Mouse (Mus musculus): ENCODE results near the gene Clcn2. TPM values are rescaled to one million over a fixed set of nuclear protein-coding genes. Genes with fewer than 3 reads are reported as not detected.

Clcn2 gene
- 16.3 and 20.1 TPM in 2 replicates for polyA plus RNA-seq (2015; fragmentation: Nextera tagmentation; extraction: Ambion mirVana)

GRCm38 (mm10) chr16:20717181-20717977, at the start of gene Clcn2, which contains the start of gene Polr2h:
Clcn2 (minus strand) TSS chr16:20717746.
Polr2h (plus strand) TSS chr16:20717665.
- WGBS = under 1% methylated on average over 61 of the region's 62 CpGs
- peaks cover 42% of the 10 kb centered on the region for H3K36me3 ChIP-seq
- no peaks in the 10 kb centered on the region for H3K27me3 ChIP-seq

GRCm38 (mm10) chr16:20765244-20765643, 47.7 kb upstream of the Clcn2 start:
- Histone ChIP-seq H3K9ac (no peak overlapping the region), H3K4me2 (no peak overlapping the region), H3K4me1 (no peaks in the 10 kb centered on the region), H3K36me3 (no peaks in the 10 kb centered on the region), H3K27ac (no peak overlapping the region), H3K4me3 (replicated peaks) (no peak overlapping the region), H3K27me3 (no peaks in the 10 kb centered on the region), H3K9me3 (replicated peaks) (no peaks in the 10 kb centered on the region)
- ATAC-seq (replicated peaks; ENCODE audit: low FRiP score) = no peak
- 47% methylated on average over 9 of the region's 9 CpGs for WGBS

More at GRCm38 (mm10) chr16:20717181-20717977, at the start of gene Clcn2, which contains the start of gene Polr2h:
- peak within 1 kb of the TSS; percentile 99 for H3K27ac ChIP-seq
- peaks cover 42% of the 10 kb centered on the region for H3K4me1 ChIP-seq
- peak within 1 kb of the TSS; percentile 77 for H3K9ac ChIP-seq
- peak within 1 kb of the TSS; percentile 85 for H3K4me2 ChIP-seq
- no peaks in the 10 kb centered on the region for H3K9me3 ChIP-seq (replicated peaks)
- ATAC-seq (replicated peaks; ENCODE audit: low FRiP score) = peak; percentile 82
- H3K4me3 ChIP-seq (replicated peaks) = peak within 1 kb of the TSS; percentile 76

GRCm38 (mm10) chr16:20761681-20762080, 44.1 kb upstream of the Clcn2 start:
- Histone ChIP-seq H3K9ac (no peak overlapping the region), H3K4me3 (replicated peaks) (no peak overlapping the region), H3K27me3 (no peaks in the 10 kb centered on the region), H3K4me1 (no peaks in the 10 kb centered on the region), H3K27ac (no peak overlapping the region), H3K4me2 (no peak overlapping the region), H3K36me3 (no peaks in the 10 kb centered on the region), H3K9me3 (replicated peaks) (no peaks in the 10 kb centered on the region)
- ATAC-seq (replicated peaks; ENCODE audit: low FRiP score) = no peak
- 9% methylated on average over 3 of the region's 3 CpGs for WGBS

GRCm38 (mm10) chr16:20757385-20757784, 39.8 kb upstream of the Clcn2 start:
- no peak for ATAC-seq (replicated peaks; ENCODE audit: low FRiP score)
- H3K4me2 ChIP-seq = no peak overlapping the region
- no peaks in the 10 kb centered on the region for H3K4me1 ChIP-seq
- H3K36me3 ChIP-seq = no peaks in the 10 kb centered on the region
- no peak overlapping the region for H3K27ac ChIP-seq
- H3K4me3 ChIP-seq (replicated peaks) = no peak overlapping the region
- 79% methylated on average over 1 of the region's 1 CpGs for WGBS
- H3K9ac ChIP-seq = no peak overlapping the region
- H3K9me3 ChIP-seq (replicated peaks) = no peaks in the 10 kb centered on the region
- no peaks in the 10 kb centered on the region for H3K27me3 ChIP-seq

- ATAC-seq (replicated peaks; ENCODE audit: low FRiP score) = no peak
- Histone ChIP-seq H3K4me1 (no peaks in the 10 kb centered on the region), H3K27ac (no peak overlapping the region), H3K9me3 (replicated peaks) (no peaks in the 10 kb centered on the region), H3K4me2 (no peak overlapping the region), H3K4me3 (replicated peaks) (no peak overlapping the region), H3K27me3 (no peaks in the 10 kb centered on the region), H3K9ac (no peak overlapping the region), H3K36me3 (no peaks in the 10 kb centered on the region)
- WGBS = 94% methylated on average over 5 of the region's 5 CpGs
Observed at GRCm38 (mm10) chr16:20756052-20756451, 38.5 kb upstream of the Clcn2 start.

GRCm38 (mm10) chr16:20750518-20750917, 33.0 kb upstream of the Clcn2 start:
- 52% methylated on average over 8 of the region's 8 CpGs for WGBS
- Histone ChIP-seq H3K36me3 (no peaks in the 10 kb centered on the region), H3K4me2 (no peak overlapping the region)

GRCm38 (mm10) chr16:20746641-20747040, 29.1 kb upstream of the Clcn2 start:
- ATAC-seq (replicated peaks; ENCODE audit: low FRiP score) = no peak
- Histone ChIP-seq H3K27ac (no peak overlapping the region), H3K4me1 (no peaks in the 10 kb centered on the region), H3K9me3 (replicated peaks) (no peaks in the 10 kb centered on the region), H3K9ac (no peak overlapping the region), H3K4me2 (no peak overlapping the region), H3K36me3 (no peaks in the 10 kb centered on the region), H3K4me3 (replicated peaks) (no peak overlapping the region), H3K27me3 (no peaks in the 10 kb centered on the region)
- WGBS = 68% methylated on average over 6 of the region's 6 CpGs

More at GRCm38 (mm10) chr16:20750518-20750917, 33.0 kb upstream of the Clcn2 start:
- Histone ChIP-seq H3K9ac (no peak overlapping the region), H3K27ac (no peak overlapping the region), H3K9me3 (replicated peaks) (no peaks in the 10 kb centered on the region), H3K4me3 (replicated peaks) (no peak overlapping the region), H3K4me1 (no peaks in the 10 kb centered on the region), H3K27me3 (no peaks in the 10 kb centered on the region)
- no peak for ATAC-seq (replicated peaks; ENCODE audit: low FRiP score)

- peaks cover 16% of the 10 kb centered on the region for H3K27me3 ChIP-seq
- H3K4me2 ChIP-seq = no peak overlapping the region
- H3K4me1 ChIP-seq = no peaks in the 10 kb centered on the region
- no peak for ATAC-seq (replicated peaks; ENCODE audit: low FRiP score)
- no peak overlapping the region for H3K4me3 ChIP-seq (replicated peaks)
- 94% methylated on average over 9 of the region's 9 CpGs for WGBS
- no peak overlapping the region for H3K27ac ChIP-seq
- H3K9me3 ChIP-seq (replicated peaks) = no peaks in the 10 kb centered on the region
- no peaks in the 10 kb centered on the region for H3K36me3 ChIP-seq
- H3K9ac ChIP-seq = no peak overlapping the region
Observed at GRCm38 (mm10) chr16:20739845-20740244, 22.3 kb upstream of the Clcn2 start.

- no peak overlapping the region for H3K27ac ChIP-seq
- H3K4me1 ChIP-seq = peaks cover 24% of the 10 kb centered on the region
- H3K27me3 ChIP-seq = peaks cover 32% of the 10 kb centered on the region
- no peak overlapping the region for H3K9ac ChIP-seq
- H3K4me3 ChIP-seq (replicated peaks) = no peak overlapping the region
- H3K4me2 ChIP-seq = no peak overlapping the region
- 90% methylated on average over 5 of the region's 5 CpGs for WGBS
- ATAC-seq (replicated peaks; ENCODE audit: low FRiP score) = no peak
- H3K9me3 ChIP-seq (replicated peaks) = no peaks in the 10 kb centered on the region
- no peaks in the 10 kb centered on the region for H3K36me3 ChIP-seq
Observed at GRCm38 (mm10) chr16:20736823-20737222, 19.3 kb upstream of the Clcn2 start.

GRCm38 (mm10) chr16:20736168-20736567, 18.6 kb upstream of the Clcn2 start:
- H3K4me3 ChIP-seq (replicated peaks) = no peak overlapping the region
- peaks cover 25% of the 10 kb centered on the region for H3K4me1 ChIP-seq
- 88% methylated on average over 7 of the region's 7 CpGs for WGBS
- no peaks in the 10 kb centered on the region for H3K9me3 ChIP-seq (replicated peaks)
- no peak overlapping the region for H3K4me2 ChIP-seq
- H3K36me3 ChIP-seq = no peaks in the 10 kb centered on the region
- ATAC-seq (replicated peaks; ENCODE audit: low FRiP score) = no peak
- H3K27ac ChIP-seq = no peak overlapping the region
- H3K9ac ChIP-seq = no peak overlapping the region
- peaks cover 32% of the 10 kb centered on the region for H3K27me3 ChIP-seq

GRCm38 (mm10) chr16:20735651-20736050, 18.1 kb upstream of the Clcn2 start:
- no peak overlapping the region for H3K4me3 ChIP-seq (replicated peaks)
- 74% methylated on average over 5 of the region's 5 CpGs for WGBS
- no peak overlapping the region for H3K4me2 ChIP-seq
- peaks cover 25% of the 10 kb centered on the region for H3K4me1 ChIP-seq
- H3K36me3 ChIP-seq = no peaks in the 10 kb centered on the region
- no peak overlapping the region for H3K9ac ChIP-seq
- ATAC-seq (replicated peaks; ENCODE audit: low FRiP score) = no peak
- no peaks in the 10 kb centered on the region for H3K9me3 ChIP-seq (replicated peaks)
- H3K27ac ChIP-seq = no peak overlapping the region
- H3K27me3 ChIP-seq = peaks cover 32% of the 10 kb centered on the region

- no peak within 1 kb of the TSS for H3K27ac ChIP-seq
- no peak for ATAC-seq (replicated peaks; ENCODE audit: low FRiP score)
- H3K4me1 ChIP-seq = peaks cover 33% of the 10 kb centered on the region
- peaks cover 32% of the 10 kb centered on the region for H3K27me3 ChIP-seq
- 2% methylated on average over 45 of the region's 45 CpGs for WGBS
- H3K9me3 ChIP-seq (replicated peaks) = no peaks in the 10 kb centered on the region
- no peaks in the 10 kb centered on the region for H3K36me3 ChIP-seq
- peak within 1 kb of the TSS; percentile 71 for H3K9ac ChIP-seq
- peak within 1 kb of the TSS; percentile 70 for H3K4me3 ChIP-seq (replicated peaks)
- peak within 1 kb of the TSS; percentile 95 for H3K4me2 ChIP-seq
Observed at GRCm38 (mm10) chr16:20733731-20734730, 16.5 kb upstream of the Clcn2 start, which contains the start of gene Thpo. Thpo (minus strand) TSS chr16:20734511.
